Mouse (Mus musculus): ENCODE results near the gene Polr2a. TPM values are rescaled to one million over a fixed set of nuclear protein-coding genes. Genes with fewer than 3 reads are reported as not detected.

The Polr2a gene
- polyA plus RNA-seq, 1 experiment from 2014 or later, result 13.0 TPM

DNA sequence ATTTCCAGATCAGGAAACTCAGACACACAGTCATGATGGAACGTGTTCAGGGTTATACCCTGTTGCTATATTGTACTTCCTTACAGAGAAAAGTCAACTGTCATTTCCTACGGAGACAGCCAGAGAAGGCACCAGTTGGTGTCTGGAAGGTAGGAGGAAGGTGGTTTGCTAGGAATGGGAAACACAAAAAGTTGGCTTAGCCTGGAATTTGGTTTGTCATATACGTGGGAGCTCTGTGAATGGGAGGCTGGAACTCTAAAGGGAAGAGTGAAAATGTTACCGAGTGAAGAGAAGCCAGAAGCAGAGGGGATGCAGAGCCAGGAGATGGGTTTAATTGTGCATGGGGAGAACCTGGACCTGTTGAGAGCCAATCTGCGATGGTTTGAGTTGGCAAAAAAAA, 33.0 kb upstream of the Polr2a start:
- Histone ChIP-seq H3K4me2 (ENCODE audit: low read length) (no peak overlapping the region), H3K9ac (ENCODE audit: low read depth, low read length) (no peak overlapping the region), H3K27ac (ENCODE audit: low read length) (no peak overlapping the region), H3K4me3 (ENCODE audit: low read depth, low read length) (no peak overlapping the region), H3K36me3 (ENCODE audit: control insufficient read depth, insufficient read depth, low read length) (no peaks in the 10 kb centered on the region), H3K9me3 (replicated peaks; ENCODE audit: control insufficient read depth, low read length, poor library complexity, severe bottlenecking) (no peaks in the 10 kb centered on the region), H3K27me3 (ENCODE audit: control insufficient read depth, insufficient read depth, low read depth, low read length) (peaks cover 11% of the 10 kb centered on the region), H3K4me1 (ENCODE audit: control insufficient read depth, insufficient read depth, low read length) (no peaks in the 10 kb centered on the region; the same call in 1 of the 2 replicates)
- ATAC-seq, result no peak
- WGBS, result 76% methylated on average over 5 of the region's 5 CpGs

DNA sequence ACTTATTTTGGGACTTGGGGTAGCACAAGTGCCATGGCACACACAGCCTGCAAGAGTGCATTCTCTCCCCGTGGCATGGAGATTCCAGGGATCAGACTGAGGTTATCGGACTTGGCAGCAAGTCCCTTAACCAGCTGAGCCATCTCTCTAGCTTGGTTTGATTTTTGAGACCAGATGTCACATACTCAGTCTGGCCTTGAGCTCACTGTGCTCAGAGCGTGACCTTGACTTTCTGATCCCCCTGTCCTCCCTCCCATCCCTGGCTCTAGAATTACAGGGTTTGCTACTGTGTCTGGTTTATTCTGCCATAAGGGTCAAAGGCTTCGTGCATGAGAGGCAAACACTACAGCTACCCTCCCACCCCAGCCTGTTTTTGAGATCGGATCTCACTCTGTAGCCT, 31.0 kb upstream of the Polr2a start:
- H3K4me2 ChIP-seq (ENCODE audit: low read length), result no peak overlapping the region
- peaks cover 8% of the 10 kb centered on the region for H3K27me3 ChIP-seq (ENCODE audit: control insufficient read depth, insufficient read depth, low read depth, low read length)
- no peaks in the 10 kb centered on the region for H3K36me3 ChIP-seq (ENCODE audit: control insufficient read depth, insufficient read depth, low read length)
- H3K4me1 ChIP-seq (ENCODE audit: control insufficient read depth, insufficient read depth, low read length), result no peaks in the 10 kb centered on the region
- WGBS, result 68% methylated on average over 5 of the region's 5 CpGs
- no peak overlapping the region for H3K4me3 ChIP-seq (ENCODE audit: low read depth, low read length)
- no peak for ATAC-seq
- H3K9ac ChIP-seq (ENCODE audit: low read depth, low read length), result no peak overlapping the region
- no peaks in the 10 kb centered on the region for H3K9me3 ChIP-seq (replicated peaks; ENCODE audit: control insufficient read depth, low read length, poor library complexity, severe bottlenecking)
- no peak overlapping the region for H3K27ac ChIP-seq (ENCODE audit: low read length)

DNA sequence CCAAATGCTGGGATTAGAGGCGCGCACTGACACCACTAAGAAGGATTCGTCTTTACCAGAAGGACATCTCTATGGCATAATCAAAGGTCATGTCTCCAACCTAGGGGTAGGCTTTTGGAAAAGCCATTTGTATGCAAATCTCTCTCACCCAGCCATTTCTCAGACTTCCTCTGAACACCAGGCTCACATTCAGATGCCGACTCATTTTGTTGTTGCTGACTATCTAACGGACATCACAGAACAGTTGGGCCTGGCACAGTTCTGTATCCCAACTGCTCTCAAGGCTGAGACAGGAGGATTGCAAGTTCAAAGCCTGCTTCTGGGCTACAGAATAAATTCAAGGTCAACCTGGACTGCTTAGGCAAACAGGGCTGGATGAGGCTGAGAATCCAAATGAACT, 28.9 kb upstream of the Polr2a start:
- no peak overlapping the region for H3K27ac ChIP-seq (ENCODE audit: low read length)
- ATAC-seq, result no peak
- H3K27me3 ChIP-seq (ENCODE audit: control insufficient read depth, insufficient read depth, low read depth, low read length), result no peaks in the 10 kb centered on the region
- no peaks in the 10 kb centered on the region for H3K9me3 ChIP-seq (replicated peaks; ENCODE audit: control insufficient read depth, low read length, poor library complexity, severe bottlenecking)
- no peak overlapping the region for H3K4me2 ChIP-seq (ENCODE audit: low read length)
- no peak overlapping the region for H3K9ac ChIP-seq (ENCODE audit: low read depth, low read length)
- H3K4me1 ChIP-seq (ENCODE audit: control insufficient read depth, insufficient read depth, low read length), result no peaks in the 10 kb centered on the region
- no peak overlapping the region for H3K4me3 ChIP-seq (ENCODE audit: low read depth, low read length)
- H3K36me3 ChIP-seq (ENCODE audit: control insufficient read depth, insufficient read depth, low read length), result no peaks in the 10 kb centered on the region
- 77% methylated on average over 5 of the region's 5 CpGs for WGBS

DNA sequence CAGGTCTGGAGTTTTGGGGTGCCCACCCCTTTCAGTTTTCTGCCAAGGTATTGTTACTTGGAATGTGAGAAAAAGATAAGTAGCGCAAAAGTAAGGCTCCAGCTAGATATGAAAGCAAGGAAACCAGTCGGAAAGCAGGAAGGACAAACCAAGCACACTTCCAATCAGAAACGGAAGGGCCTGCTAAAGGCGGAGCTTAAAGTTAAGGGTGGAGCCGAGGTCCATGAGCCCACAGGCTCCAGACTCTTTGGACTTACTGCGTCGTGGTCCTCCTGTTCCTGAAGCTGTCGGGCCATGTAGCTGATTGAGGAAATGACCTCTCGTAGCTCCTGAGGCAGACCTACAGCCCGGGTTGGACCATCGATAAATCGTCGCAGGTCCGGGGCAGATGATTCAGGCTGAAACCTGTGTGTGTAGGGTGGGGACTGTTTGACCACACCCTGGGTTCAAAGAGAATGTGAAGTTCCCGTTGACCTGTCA, 26.4 kb upstream of the Polr2a start:
- Histone ChIP-seq H3K9ac (ENCODE audit: low read depth, low read length) (no peak overlapping the region), H3K36me3 (ENCODE audit: control insufficient read depth, insufficient read depth, low read length) (no peaks in the 10 kb centered on the region), H3K9me3 (replicated peaks; ENCODE audit: control insufficient read depth, low read length, poor library complexity, severe bottlenecking) (no peaks in the 10 kb centered on the region), H3K4me3 (ENCODE audit: low read depth, low read length) (no peak overlapping the region), H3K27ac (ENCODE audit: low read length) (no peak overlapping the region), H3K4me1 (ENCODE audit: control insufficient read depth, insufficient read depth, low read length) (no peaks in the 10 kb centered on the region), H3K4me2 (ENCODE audit: low read length) (no peak overlapping the region), H3K27me3 (ENCODE audit: control insufficient read depth, insufficient read depth, low read depth, low read length) (no peaks in the 10 kb centered on the region)
- WGBS, result 46% methylated on average over 15 of the region's 15 CpGs
- no peak for ATAC-seq

DNA sequence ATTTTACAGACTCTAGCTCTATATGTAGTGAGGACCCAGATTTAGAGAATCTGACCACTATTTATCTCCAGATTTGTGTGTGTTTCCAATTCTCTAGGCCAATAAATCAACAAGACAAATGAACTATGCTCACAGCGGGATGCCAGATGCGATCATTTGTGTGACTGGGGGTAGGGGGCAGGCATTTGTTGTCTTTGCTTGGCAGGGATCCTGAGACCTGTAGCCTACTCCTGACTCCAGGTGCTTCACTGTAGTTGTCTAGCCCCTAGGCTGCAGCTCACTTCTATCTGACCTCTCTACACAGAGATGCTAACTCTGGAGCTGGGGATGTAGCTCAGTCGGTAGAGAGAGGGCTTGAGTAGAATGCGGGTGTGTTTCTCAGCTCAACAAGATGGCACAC, 23.4 kb upstream of the Polr2a start:
- Histone ChIP-seq H3K4me3 (ENCODE audit: low read depth, low read length) (no peak overlapping the region), H3K9me3 (replicated peaks; ENCODE audit: control insufficient read depth, low read length, poor library complexity, severe bottlenecking) (no peaks in the 10 kb centered on the region), H3K27ac (ENCODE audit: low read length) (no peak overlapping the region), H3K27me3 (ENCODE audit: control insufficient read depth, insufficient read depth, low read depth, low read length) (no peaks in the 10 kb centered on the region), H3K4me2 (ENCODE audit: low read length) (no peak overlapping the region), H3K9ac (ENCODE audit: low read depth, low read length) (no peak overlapping the region), H3K4me1 (ENCODE audit: control insufficient read depth, insufficient read depth, low read length) (no peaks in the 10 kb centered on the region), H3K36me3 (ENCODE audit: control insufficient read depth, insufficient read depth, low read length) (0 out of 2 replicates have a peak, but pooled peaks cover 4% of the 10 kb centered on the region)
- ATAC-seq, result no peak
- 42% methylated on average over 4 of the region's 4 CpGs for WGBS

DNA sequence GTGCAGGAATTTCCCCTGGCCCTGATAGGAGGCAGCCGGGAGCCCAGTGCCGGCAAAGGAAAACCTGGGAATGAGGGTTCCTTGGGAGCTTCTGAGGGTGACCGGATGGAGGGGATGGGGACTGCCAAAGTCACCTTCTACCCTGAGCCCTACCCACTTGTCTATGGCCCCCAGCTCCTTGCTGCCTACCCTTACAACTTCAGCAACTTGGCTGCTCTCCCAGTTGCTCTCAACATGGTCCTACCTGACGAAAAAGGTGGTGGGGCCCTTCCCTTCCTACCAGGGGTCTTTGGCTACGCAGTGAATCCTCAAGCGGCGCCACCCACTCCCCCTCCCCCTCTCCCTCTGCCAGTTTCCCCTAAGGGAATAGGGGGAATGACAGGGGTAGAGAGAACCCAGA, 20.5 kb upstream of the Polr2a start:
- Histone ChIP-seq H3K4me3 (ENCODE audit: low read depth, low read length) (no peak overlapping the region), H3K36me3 (ENCODE audit: control insufficient read depth, insufficient read depth, low read length) (peaks cover 12% of the 10 kb centered on the region), H3K27ac (ENCODE audit: low read length) (no peak overlapping the region), H3K4me2 (ENCODE audit: low read length) (no peak overlapping the region), H3K27me3 (ENCODE audit: control insufficient read depth, insufficient read depth, low read depth, low read length) (no peaks in the 10 kb centered on the region), H3K9ac (ENCODE audit: low read depth, low read length) (no peak overlapping the region), H3K4me1 (ENCODE audit: control insufficient read depth, insufficient read depth, low read length) (no peaks in the 10 kb centered on the region), H3K9me3 (replicated peaks; ENCODE audit: control insufficient read depth, low read length, poor library complexity, severe bottlenecking) (no peaks in the 10 kb centered on the region)
- 60% methylated on average over 7 of the region's 7 CpGs for WGBS
- ATAC-seq, result no peak

DNA sequence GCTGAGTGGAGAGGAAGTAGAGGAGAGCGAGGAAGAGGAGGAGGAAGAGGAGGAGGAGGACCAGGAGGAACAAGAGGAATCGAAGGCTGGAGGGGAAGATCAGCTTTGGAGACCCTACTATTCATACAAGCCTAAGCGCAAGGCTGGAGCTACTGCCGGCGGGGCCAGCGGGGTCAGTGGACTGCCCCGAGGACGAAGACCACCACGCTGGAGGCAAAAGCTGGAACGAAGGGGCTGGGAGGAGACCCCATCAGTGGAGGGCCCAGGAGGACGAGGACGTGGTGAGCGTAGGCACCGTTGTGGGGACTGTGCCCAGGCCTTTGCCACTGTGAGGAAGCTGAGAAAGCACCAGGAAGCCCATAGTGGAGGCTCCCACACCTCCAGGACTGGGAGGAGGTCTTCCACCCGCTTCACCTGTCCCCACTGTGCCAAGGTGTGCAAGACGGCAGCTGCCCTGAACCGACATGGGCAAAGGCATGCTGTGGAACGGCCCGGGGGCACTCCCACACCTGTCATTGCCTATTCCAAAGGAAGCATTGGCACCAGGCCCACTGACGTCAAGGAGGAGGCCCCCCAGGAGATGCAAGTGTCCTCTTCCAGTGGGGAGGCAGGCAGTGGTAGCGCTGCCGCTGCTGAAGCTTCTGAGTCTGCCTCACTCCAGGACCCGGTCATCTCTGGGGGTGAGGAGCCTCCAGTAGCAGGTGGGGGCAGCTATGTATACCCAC, 20.0 kb upstream of the Polr2a start:
- no peak for ATAC-seq
- Histone ChIP-seq H3K27ac (ENCODE audit: low read length) (no peak overlapping the region), H3K4me3 (ENCODE audit: low read depth, low read length) (no peak overlapping the region), H3K9ac (ENCODE audit: low read depth, low read length) (no peak overlapping the region), H3K27me3 (ENCODE audit: control insufficient read depth, insufficient read depth, low read depth, low read length) (no peaks in the 10 kb centered on the region), H3K36me3 (ENCODE audit: control insufficient read depth, insufficient read depth, low read length) (peaks cover 12% of the 10 kb centered on the region), H3K4me2 (ENCODE audit: low read length) (no peak overlapping the region), H3K4me1 (ENCODE audit: control insufficient read depth, insufficient read depth, low read length) (no peaks in the 10 kb centered on the region), H3K9me3 (replicated peaks; ENCODE audit: control insufficient read depth, low read length, poor library complexity, severe bottlenecking) (no peaks in the 10 kb centered on the region)
- WGBS, result 68% methylated on average over 23 of the region's 23 CpGs

DNA sequence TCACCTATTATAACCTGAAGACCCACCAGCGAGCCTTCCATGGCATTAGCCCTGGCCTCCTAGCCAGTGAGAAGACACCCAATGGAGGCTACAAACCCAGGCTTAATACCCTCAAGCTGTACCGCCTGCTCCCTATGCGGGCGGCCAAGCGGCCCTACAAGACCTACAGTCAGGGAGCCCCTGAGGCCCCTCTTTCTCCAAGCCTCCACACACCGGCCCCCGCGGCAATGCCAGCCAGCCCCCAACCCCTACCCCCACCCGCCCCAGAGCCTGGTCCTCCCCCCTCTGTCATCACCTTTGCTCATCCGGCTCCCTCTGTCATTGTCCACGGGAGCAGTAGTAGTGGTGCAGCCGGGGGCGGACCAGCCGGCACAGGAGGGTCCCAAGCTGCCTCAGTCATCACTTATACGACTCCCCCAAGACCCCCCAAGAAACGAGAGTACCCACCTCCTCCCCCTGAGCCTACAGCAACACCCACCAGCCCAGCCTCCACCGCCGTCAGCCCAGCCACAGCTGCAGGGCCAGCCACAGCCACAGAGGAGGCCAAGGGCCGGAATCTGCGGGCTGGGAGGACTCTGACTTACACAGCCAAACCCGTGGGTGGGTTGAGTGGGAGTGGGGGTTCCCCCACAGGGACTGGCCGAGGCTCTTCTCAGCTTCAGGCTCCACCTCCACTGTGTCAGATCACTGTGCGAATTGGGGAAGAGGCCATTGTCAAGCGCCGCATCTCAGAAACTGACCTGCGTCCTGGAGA, 19.2 kb upstream of the Polr2a start:
- no peak for ATAC-seq
- H3K4me2 ChIP-seq (ENCODE audit: low read length), result no peak overlapping the region
- H3K9me3 ChIP-seq (replicated peaks; ENCODE audit: control insufficient read depth, low read length, poor library complexity, severe bottlenecking), result no peaks in the 10 kb centered on the region
- H3K9ac ChIP-seq (ENCODE audit: low read depth, low read length), result no peak overlapping the region
- no peak overlapping the region for H3K27ac ChIP-seq (ENCODE audit: low read length)
- H3K27me3 ChIP-seq (ENCODE audit: control insufficient read depth, insufficient read depth, low read depth, low read length), result no peaks in the 10 kb centered on the region
- H3K4me1 ChIP-seq (ENCODE audit: control insufficient read depth, insufficient read depth, low read length), result no peaks in the 10 kb centered on the region
- no peak overlapping the region for H3K4me3 ChIP-seq (ENCODE audit: low read depth, low read length)
- WGBS, result 65% methylated on average over 24 of the region's 26 CpGs
- peaks cover 12% of the 10 kb centered on the region for H3K36me3 ChIP-seq (ENCODE audit: control insufficient read depth, insufficient read depth, low read length)

DNA sequence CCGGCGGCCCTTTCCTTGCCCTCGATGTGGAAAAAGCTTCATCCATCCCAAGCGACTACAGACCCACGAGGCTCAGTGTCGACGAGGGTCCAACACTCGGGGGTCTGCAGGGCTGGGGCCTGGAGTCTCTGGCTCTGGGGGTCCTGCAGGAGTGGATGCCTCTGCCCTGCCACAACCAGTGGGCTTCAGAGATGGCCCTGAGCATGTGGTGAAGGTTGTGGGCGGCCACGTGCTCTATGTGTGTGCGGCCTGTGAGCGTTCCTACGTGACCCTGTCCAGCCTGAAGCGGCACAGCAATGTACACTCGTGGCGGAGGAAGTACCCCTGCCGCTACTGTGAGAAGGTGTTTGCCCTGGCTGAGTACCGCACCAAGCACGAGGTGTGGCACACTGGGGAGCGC, 18.1 kb upstream of the Polr2a start:
- no peak overlapping the region for H3K4me3 ChIP-seq (ENCODE audit: low read depth, low read length)
- 86% methylated on average over 20 of the region's 20 CpGs for WGBS
- H3K9ac ChIP-seq (ENCODE audit: low read depth, low read length), result no peak overlapping the region
- peaks cover 12% of the 10 kb centered on the region for H3K36me3 ChIP-seq (ENCODE audit: control insufficient read depth, insufficient read depth, low read length)
- no peak overlapping the region for H3K4me2 ChIP-seq (ENCODE audit: low read length)
- no peaks in the 10 kb centered on the region for H3K9me3 ChIP-seq (replicated peaks; ENCODE audit: control insufficient read depth, low read length, poor library complexity, severe bottlenecking)
- no peak overlapping the region for H3K27ac ChIP-seq (ENCODE audit: low read length)
- H3K27me3 ChIP-seq (ENCODE audit: control insufficient read depth, insufficient read depth, low read depth, low read length), result no peaks in the 10 kb centered on the region
- no peak for ATAC-seq
- H3K4me1 ChIP-seq (ENCODE audit: control insufficient read depth, insufficient read depth, low read length), result no peaks in the 10 kb centered on the region
